Mouse (Mus musculus): ENCODE data around the gene Fam122a. TPM values are rescaled to one million over a fixed set of nuclear protein-coding genes. Genes with fewer than 3 reads are reported as not detected.

The Fam122a gene
- total and polyA plus RNA-seq, 2 experiments from 2014 or later = 3.9 to 55.1 TPM

DNA sequence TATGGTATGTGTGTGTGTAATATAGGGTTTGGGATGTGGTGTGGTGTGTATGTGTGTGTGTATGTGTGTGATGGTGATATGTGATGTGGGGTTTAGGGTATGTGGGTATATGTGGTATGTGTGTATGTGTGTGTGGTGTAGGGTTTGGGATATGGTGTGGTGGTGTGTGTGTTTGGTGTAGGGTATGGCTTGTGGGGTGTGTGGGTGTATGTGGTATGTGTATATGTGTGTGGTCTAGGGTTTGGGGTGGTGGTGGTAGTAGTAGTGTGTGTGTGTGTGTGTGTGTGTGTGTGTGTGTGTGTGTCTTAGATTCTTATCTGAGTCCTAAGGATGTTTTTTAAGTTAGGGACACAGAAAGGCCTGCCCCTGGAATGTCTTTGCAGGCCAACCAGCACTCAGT, 41.2 kb upstream of the Fam122a start:
- H3K9ac ChIP-seq (replicated peaks; ENCODE audit: low read depth, low read length) = no peak overlapping the region
- H3K27me3 ChIP-seq (ENCODE audit: control insufficient read depth, insufficient read depth, low read length) = no peaks in the 10 kb centered on the region
- no peak for TF ChIP-seq EP300 (IDR thresholded peaks at IDR 0.05; ENCODE audit: low read depth)
- TF ChIP-seq CTCF (IDR thresholded peaks at IDR 0.05; ENCODE audit: low read depth) = no peak
- H3K4me1 ChIP-seq (ENCODE audit: control insufficient read depth, insufficient read depth) = peaks cover 27% of the 10 kb centered on the region
- H3K27ac ChIP-seq (ENCODE audit: low read depth) = no peak overlapping the region
- DNase-seq (ENCODE audit: low spot score) (no peak), ATAC-seq (ENCODE audit: insufficient read depth, low read depth) (no peak)
- H3K4me2 ChIP-seq (ENCODE audit: low read depth, low read length) = no peak overlapping the region
- no peak overlapping the region for H3K4me3 ChIP-seq (ENCODE audit: low read depth, low read length)
- no peaks in the 10 kb centered on the region for H3K9me3 ChIP-seq (replicated peaks; ENCODE audit: control insufficient read depth, low read length)
- no peaks in the 10 kb centered on the region for H3K36me3 ChIP-seq (replicated peaks; ENCODE audit: control insufficient read depth, insufficient read depth, low read length)

- no peak overlapping the region for H3K9ac ChIP-seq (replicated peaks; ENCODE audit: low read depth, low read length)
- TF ChIP-seq EP300 (IDR thresholded peaks at IDR 0.05; ENCODE audit: low read depth) (no peak), CTCF (IDR thresholded peaks at IDR 0.05; ENCODE audit: low read depth) (no peak)
- DNase-seq (ENCODE audit: low spot score) = no peak
- H3K4me3 ChIP-seq (ENCODE audit: low read depth, low read length) = no peak overlapping the region
- no peaks in the 10 kb centered on the region for H3K36me3 ChIP-seq (replicated peaks; ENCODE audit: control insufficient read depth, insufficient read depth, low read length)
- 39% methylated on average over 7 of the region's 7 CpGs for WGBS
- no peak overlapping the region for H3K4me2 ChIP-seq (ENCODE audit: low read depth, low read length)
- no peak overlapping the region for H3K27ac ChIP-seq (ENCODE audit: low read depth)
- ATAC-seq (ENCODE audit: insufficient read depth, low read depth) = no peak
- H3K9me3 ChIP-seq (replicated peaks; ENCODE audit: control insufficient read depth, low read length) = no peaks in the 10 kb centered on the region
- no peaks in the 10 kb centered on the region for H3K27me3 ChIP-seq (ENCODE audit: control insufficient read depth, insufficient read depth, low read length)
- peaks cover 29% of the 10 kb centered on the region for H3K4me1 ChIP-seq (ENCODE audit: control insufficient read depth, insufficient read depth)
Observed at GRCm38 (mm10) chr19:24517057-24517456, 39.9 kb upstream of the Fam122a start.

DNA sequence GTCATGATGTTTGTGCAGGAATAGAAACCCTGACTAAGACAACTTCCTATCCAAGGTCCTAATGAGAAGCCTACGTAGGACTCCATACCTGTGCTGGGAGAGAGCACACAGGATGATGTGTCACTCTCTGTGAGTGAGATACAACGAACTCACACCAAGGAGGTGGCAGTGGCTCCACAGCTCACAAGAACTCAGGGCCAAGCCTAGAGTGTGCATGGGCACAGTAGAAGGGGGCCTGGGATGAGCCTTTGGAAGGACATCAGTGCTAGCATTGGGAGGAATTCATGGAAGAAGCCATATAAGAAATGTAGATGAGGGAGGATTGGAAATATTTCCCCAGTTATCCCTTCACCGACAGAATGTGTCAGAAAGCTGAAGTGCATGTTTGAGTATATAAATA, 38.8 kb upstream of the Fam122a start:
- H3K36me3 ChIP-seq (replicated peaks; ENCODE audit: control insufficient read depth, insufficient read depth, low read length) = no peaks in the 10 kb centered on the region
- no peak for ATAC-seq (ENCODE audit: insufficient read depth, low read depth)
- no peaks in the 10 kb centered on the region for H3K9me3 ChIP-seq (replicated peaks; ENCODE audit: control insufficient read depth, low read length)
- DNase-seq (ENCODE audit: low spot score) = no peak
- 89% methylated on average over 3 of the region's 3 CpGs for WGBS
- no peak overlapping the region for H3K4me3 ChIP-seq (ENCODE audit: low read depth, low read length)
- H3K4me2 ChIP-seq (ENCODE audit: low read depth, low read length) = no peak overlapping the region
- H3K4me1 ChIP-seq (ENCODE audit: control insufficient read depth, insufficient read depth) = peaks cover 33% of the 10 kb centered on the region
- no peak for TF ChIP-seq EP300 (IDR thresholded peaks at IDR 0.05; ENCODE audit: low read depth)
- no peak for TF ChIP-seq CTCF (IDR thresholded peaks at IDR 0.05; ENCODE audit: low read depth)
- no peak overlapping the region for H3K27ac ChIP-seq (ENCODE audit: low read depth)
- H3K9ac ChIP-seq (replicated peaks; ENCODE audit: low read depth, low read length) = no peak overlapping the region
- no peaks in the 10 kb centered on the region for H3K27me3 ChIP-seq (ENCODE audit: control insufficient read depth, insufficient read depth, low read length)

GRCm38 (mm10) chr19:24514661-24515642, 37.8 kb upstream of the Fam122a start:
- TF ChIP-seq CTCF (IDR thresholded peaks at IDR 0.05; ENCODE audit: low read depth) = no peak
- TF ChIP-seq EP300 (IDR thresholded peaks at IDR 0.05; ENCODE audit: low read depth) = no peak
- no peak for DNase-seq (ENCODE audit: low spot score)
- ATAC-seq (ENCODE audit: insufficient read depth, low read depth) = no peak
- Histone ChIP-seq H3K27ac (ENCODE audit: low read depth) (no peak overlapping the region), H3K36me3 (replicated peaks; ENCODE audit: control insufficient read depth, insufficient read depth, low read length) (no peaks in the 10 kb centered on the region), H3K9me3 (replicated peaks; ENCODE audit: control insufficient read depth, low read length) (no peaks in the 10 kb centered on the region), H3K4me2 (ENCODE audit: low read depth, low read length) (no peak overlapping the region), H3K4me1 (ENCODE audit: control insufficient read depth, insufficient read depth) (peaks cover 25% of the 10 kb centered on the region), H3K4me3 (ENCODE audit: low read depth, low read length) (no peak overlapping the region), H3K9ac (replicated peaks; ENCODE audit: low read depth, low read length) (no peak overlapping the region), H3K27me3 (ENCODE audit: control insufficient read depth, insufficient read depth, low read length) (no peaks in the 10 kb centered on the region)
- 75% methylated on average over 15 of the region's 15 CpGs for WGBS

GRCm38 (mm10) chr19:24513105-24513843, 36.1 kb upstream of the Fam122a start:
- Histone ChIP-seq H3K4me1 (ENCODE audit: control insufficient read depth, insufficient read depth) (peaks cover 32% of the 10 kb centered on the region), H3K27ac (ENCODE audit: low read depth) (no peak overlapping the region), H3K9me3 (replicated peaks; ENCODE audit: control insufficient read depth, low read length) (no peaks in the 10 kb centered on the region), H3K4me2 (ENCODE audit: low read depth, low read length) (no peak overlapping the region), H3K9ac (replicated peaks; ENCODE audit: low read depth, low read length) (no peak overlapping the region), H3K36me3 (replicated peaks; ENCODE audit: control insufficient read depth, insufficient read depth, low read length) (no peaks in the 10 kb centered on the region), H3K4me3 (ENCODE audit: low read depth, low read length) (no peak overlapping the region), H3K27me3 (ENCODE audit: control insufficient read depth, insufficient read depth, low read length) (no peaks in the 10 kb centered on the region)
- no peak for DNase-seq (ENCODE audit: low spot score)
- 49% methylated on average over 20 of the region's 20 CpGs for WGBS
- ATAC-seq (ENCODE audit: insufficient read depth, low read depth) = no peak
- no peak for TF ChIP-seq CTCF (IDR thresholded peaks at IDR 0.05; ENCODE audit: low read depth)
